Mouse (Mus musculus) spleen, postnatal 14 days (tissue): ENCODE data around the gene Gm15093.
"Not testable (repeated sequence)": the region's sequence is repeated elsewhere in the genome, so short reads cannot be mapped to it uniquely, and the experiment has no call there.

Experiments
- DNase-seq, 2 experiments: peaks; one replicate each; pipeline ENCODE4 v3.0.0; 2021 to 2022; ENCODE audit warnings: low spot score in 2 of 2

Gm15093 gene

GRCm38 (mm10) chrX:149272077-149272476 lies at the start of gene Gm15093:
Gm15093 (plus strand) TSS chrX:149272377.
- not testable (repeated sequence) for DNase-seq
